Comparison of ENCODE assay signal across 9 mouse cellular contexts in the genomic region with DNA sequence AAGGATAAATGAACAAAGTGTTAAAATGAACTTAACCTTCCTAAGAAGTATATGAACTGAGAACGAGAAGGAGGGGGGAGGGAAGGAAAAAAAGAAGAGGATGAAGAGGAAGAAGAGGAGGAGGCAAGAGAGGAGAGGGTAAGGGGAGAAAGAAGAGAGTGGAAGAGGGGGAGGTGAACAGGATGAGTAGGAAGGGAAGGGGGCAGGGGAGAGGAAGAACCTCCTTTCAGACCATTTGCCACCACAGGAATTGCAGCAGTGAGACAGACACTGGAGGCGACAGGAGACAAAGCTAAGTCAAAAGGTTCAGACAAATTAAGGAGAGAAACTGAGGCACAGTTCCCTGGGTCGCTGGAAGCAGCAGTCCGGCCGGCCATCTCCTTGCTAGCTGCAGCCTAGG. TPM values are rescaled to one million over a fixed set of nuclear protein-coding genes. Genes with fewer than 3 reads are reported as not detected.
DNase-seq lines count a peak whose midpoint lies in the region; ATAC-seq and TF ChIP-seq lines count a peak whose summit lies in the region.
"Had no signal": no experiment of that assay in that cellular context is flagged by ENCODE, and none has a peak within 500 bp of the region (broad histone marks: within the 10 kb centered on the region; RNA-seq: fewer than 3 reads in every experiment).

No protein-coding gene starts in this region.

- H3K4me1 ChIP-seq in heart, postnatal 0 days (ENCODE audit: control insufficient read depth, insufficient read depth), result no peaks in the 10 kb centered on the region
- peaks cover 7% of the 10 kb centered on the region for H3K4me1 ChIP-seq in embryonic facial prominence, embryonic 13.5 days
- peaks cover 4% of the 10 kb centered on the region; the same call in 1 of the 2 replicates for H3K4me1 ChIP-seq in hindbrain, postnatal 0 days (ENCODE audit: insufficient read depth, low read length)
- peaks cover 6% of the 10 kb centered on the region for H3K4me1 ChIP-seq in midbrain, embryonic 14.5 days (ENCODE audit: control insufficient read depth, insufficient read depth, low read length)

- H3K27ac ChIP-seq in heart, postnatal 0 days (ENCODE audit: low read depth), result no peak overlapping the region
- H3K27ac ChIP-seq in embryonic facial prominence, embryonic 13.5 days, result no peak overlapping the region
- H3K27ac ChIP-seq in hindbrain, postnatal 0 days, result no peak overlapping the region
- no peak overlapping the region for H3K27ac ChIP-seq in midbrain, embryonic 14.5 days (replicated peaks; ENCODE audit: low read depth, low read length)

- H3K4me3 ChIP-seq in heart, postnatal 0 days (ENCODE audit: low read depth, low read length), result peak overlapping the region; percentile 22
- peak overlapping the region; percentile 39 for H3K4me3 ChIP-seq in embryonic facial prominence, embryonic 13.5 days
- H3K4me3 ChIP-seq in hindbrain, postnatal 0 days (ENCODE audit: low read length), result peak overlapping the region; percentile 20
- H3K4me3 ChIP-seq in midbrain, embryonic 14.5 days (replicated peaks; ENCODE audit: low read depth, low read length), result peak overlapping the region; percentile 29

- no peak for TF ChIP-seq EP300 in heart, postnatal 0 days (IDR thresholded peaks at IDR 0.05; ENCODE audit: low read depth)

- no peak for TF ChIP-seq CTCF in heart, postnatal 0 days (IDR thresholded peaks at IDR 0.05; ENCODE audit: low read depth)
- no peak for TF ChIP-seq CTCF in hindbrain, postnatal 0 days (IDR thresholded peaks at IDR 0.05; ENCODE audit: low read depth)

- peak overlapping the region; percentile 52 for H3K4me2 ChIP-seq in heart, postnatal 0 days (ENCODE audit: low read depth, low read length)
- H3K4me2 ChIP-seq in embryonic facial prominence, embryonic 13.5 days, result peak overlapping the region; percentile 79
- H3K4me2 ChIP-seq in hindbrain, postnatal 0 days (ENCODE audit: low read depth, low read length), result peak overlapping the region; percentile 63
- peak overlapping the region; percentile 73 for H3K4me2 ChIP-seq in midbrain, embryonic 14.5 days (ENCODE audit: low read length)

- H3K9ac ChIP-seq in heart, postnatal 0 days (replicated peaks; ENCODE audit: low read depth, low read length), result no peak overlapping the region
- peak overlapping the region; percentile 57; the same call in 1 of the 2 replicates for H3K9ac ChIP-seq in embryonic facial prominence, embryonic 13.5 days
- 0 out of 2 replicates have a peak overlapping the region, but pooled peaks have one; percentile 24 for H3K9ac ChIP-seq in hindbrain, postnatal 0 days (replicated peaks; ENCODE audit: low read length)
- peak overlapping the region; percentile 44; the same call in 1 of the 2 replicates for H3K9ac ChIP-seq in midbrain, embryonic 14.5 days (replicated peaks; ENCODE audit: low read length)

- no peak for DNase-seq in heart, postnatal 0 days (ENCODE audit: low spot score)
- DNase-seq in heart, postnatal 4 days, result no peak
- DNase-seq in hindbrain, postnatal 0 days (ENCODE audit: low spot score), result no peak
- no peak for DNase-seq in midbrain, embryonic 14.5 days
- DNase-seq in left cerebral cortex, postnatal 10 days (ENCODE audit: extremely low spot score in 1 of 2, low spot score in 2 of 2), result no peak
- no peak for DNase-seq in cerebellum, adult 11 months
- DNase-seq: thymus, postnatal 25 days had no signal

- 0 out of 2 replicates have a peak, but pooled peaks cover 7% of the 10 kb centered on the region for H3K27me3 ChIP-seq in heart, postnatal 0 days (ENCODE audit: control insufficient read depth, insufficient read depth, low read length)
- H3K27me3 ChIP-seq in embryonic facial prominence, embryonic 13.5 days, result peaks cover 10% of the 10 kb centered on the region
- H3K27me3 ChIP-seq in hindbrain, postnatal 0 days (ENCODE audit: insufficient read depth, low read length), result no peaks in the 10 kb centered on the region
- no peaks in the 10 kb centered on the region for H3K27me3 ChIP-seq in midbrain, embryonic 14.5 days (ENCODE audit: control insufficient read depth, insufficient read depth, low read length)

- 17% methylated on average over 5 of the region's 5 CpGs for WGBS in heart, postnatal 0 days
- WGBS in embryonic facial prominence, embryonic 13.5 days, result 14% methylated on average over 5 of the region's 5 CpGs
- WGBS in hindbrain, postnatal 0 days, result 12% methylated on average over 5 of the region's 5 CpGs
- WGBS in midbrain, embryonic 14.5 days, result 15% methylated on average over 5 of the region's 5 CpGs

- H3K36me3 ChIP-seq in heart, postnatal 0 days (replicated peaks; ENCODE audit: control insufficient read depth, insufficient read depth, low read length), result no peaks in the 10 kb centered on the region
- H3K36me3 ChIP-seq in embryonic facial prominence, embryonic 13.5 days, result no peaks in the 10 kb centered on the region
- H3K36me3 ChIP-seq in hindbrain, postnatal 0 days (ENCODE audit: insufficient read depth, low read length), result no peaks in the 10 kb centered on the region
- H3K36me3 ChIP-seq in midbrain, embryonic 14.5 days (ENCODE audit: control insufficient read depth, insufficient read depth, low read length), result no peaks in the 10 kb centered on the region

- intact Hi-C loops in left cerebral cortex, postnatal 10 days (cut with DNase I), result no loop called here

- no peaks in the 10 kb centered on the region; the same call in 1 of the 2 replicates for H3K9me3 ChIP-seq in heart, postnatal 0 days (replicated peaks; ENCODE audit: control insufficient read depth, low read length)
- H3K9me3 ChIP-seq in embryonic facial prominence, embryonic 13.5 days, result no peaks in the 10 kb centered on the region
- no peaks in the 10 kb centered on the region for H3K9me3 ChIP-seq in hindbrain, postnatal 0 days (ENCODE audit: low read length)
- no peaks in the 10 kb centered on the region for H3K9me3 ChIP-seq in midbrain, embryonic 14.5 days (ENCODE audit: control insufficient read depth, low read length)

- ATAC-seq in heart, postnatal 0 days (ENCODE audit: insufficient read depth, low read depth), result no peak
- no peak for ATAC-seq in embryonic facial prominence, embryonic 13.5 days (ENCODE audit: insufficient number of reproducible peaks, insufficient read depth, low FRiP score, low TSS enrichment, low read depth)
- peak; percentile 3; the same call in 1 of the 2 replicates for ATAC-seq in hindbrain, postnatal 0 days
- 0 out of 2 replicates have a peak, but pooled peaks have one; percentile 3 for ATAC-seq in midbrain, embryonic 14.5 days (ENCODE audit: low FRiP score, low TSS enrichment)
- ATAC-seq in cerebellum, adult (ENCODE audit: insufficient number of reproducible peaks, low FRiP score, low TSS enrichment), result no peak

RNA-seq across cellular contexts. Expression of gene Deup1, which starts 0.3 kb away (rescaled TPM):
- 0.15 TPM in 1 of 2 replicates, not detected in the other for total RNA-seq in heart, postnatal 0 days (2014; rRNA removed; ENCODE audit: low replicate concordance)
- polyA plus RNA-seq in heart, postnatal 0 days (2015; fragmentation: Nextera tagmentation; extraction: Ambion mirVana), result 0.15 and 0.37 TPM in 2 replicates
- under 1 TPM in 1 of 2 experiments, not detected in 1; 0.17 TPM for total RNA-seq in heart, postnatal 4 days (2021)
- polyA plus RNA-seq in embryonic facial prominence, embryonic 13.5 days (2015; fragmentation: Nextera tagmentation; extraction: Ambion mirVana), result 0.33 and 0.51 TPM in 2 replicates
- total RNA-seq in hindbrain, postnatal 0 days (2014; rRNA removed), result 0.75 and 1.7 TPM in 2 replicates
- polyA plus RNA-seq in hindbrain, postnatal 0 days (2015; fragmentation: Nextera tagmentation; extraction: Ambion mirVana), result 2.4 and 2.6 TPM in 2 replicates
- polyA plus RNA-seq in midbrain, embryonic 14.5 days (2014; fragmentation: Nextera tagmentation; extraction: Ambion mirVana), result 0.67 and 0.75 TPM in 2 replicates
- 1 to 10 TPM; 1.0 to 1.2 TPM for total RNA-seq in left cerebral cortex, postnatal 10 days (2021)

Comparison
In these comparisons a context has a peak if more than half of its experiments do, and no peak if none do; other contexts are left out.
1. ATAC-seq: peak in hindbrain, postnatal 0 days (single experiment) and midbrain, embryonic 14.5 days (single experiment); none in heart, postnatal 0 days (single experiment), embryonic facial prominence, embryonic 13.5 days (single experiment) and cerebellum, adult (single experiment).
2. Peak in every context shown above with its lines, with median percentiles within 50 percentile points of each other: H3K4me2 ChIP-seq and H3K4me3 ChIP-seq.